Mouse (Mus musculus): ENCODE results near the gene Malrd1.

The Malrd1 gene

DNA sequence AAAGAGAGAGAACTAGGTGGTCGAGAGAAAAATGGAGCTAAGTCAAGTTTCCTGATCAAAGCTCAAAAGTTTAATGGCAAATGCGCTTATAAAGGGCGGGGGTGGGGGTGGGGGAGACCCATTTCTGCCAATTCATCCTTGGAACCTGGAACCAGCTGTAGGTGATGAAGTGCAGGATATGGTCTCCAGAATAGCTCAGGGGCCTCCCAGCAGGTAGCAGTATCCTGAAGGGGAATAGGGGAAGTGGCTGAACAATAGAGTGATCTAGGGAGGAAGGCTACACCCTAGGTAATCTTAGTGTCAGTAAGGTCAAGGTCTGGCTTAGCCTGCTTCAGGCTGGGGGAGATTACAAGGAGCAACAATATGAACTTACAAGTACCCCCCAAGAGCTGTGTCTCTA lies 506.5 kb downstream of the Malrd1 start:
- DNase-seq, result no peak

DNA sequence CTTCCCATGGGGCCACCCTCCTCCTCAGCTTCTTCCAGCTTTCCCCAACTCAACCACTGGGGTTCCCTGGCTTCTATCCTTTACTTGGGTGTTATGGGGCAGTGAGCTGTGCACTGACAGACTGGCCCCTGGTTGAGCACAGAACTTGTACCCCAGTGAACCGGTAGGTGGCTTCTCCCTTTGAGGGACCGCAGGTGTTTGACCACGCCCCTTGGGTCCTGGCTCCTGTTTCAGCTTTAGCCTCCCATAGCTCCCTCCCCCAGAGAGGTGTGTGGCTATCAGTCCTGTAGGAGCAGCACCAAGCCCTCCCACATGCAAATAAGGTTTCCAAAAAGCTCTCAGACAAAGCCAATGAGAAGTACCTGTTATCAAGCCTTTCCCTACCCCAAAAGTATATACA lies 584.4 kb downstream of the Malrd1 start:
- DNase-seq, result no peak

DNA sequence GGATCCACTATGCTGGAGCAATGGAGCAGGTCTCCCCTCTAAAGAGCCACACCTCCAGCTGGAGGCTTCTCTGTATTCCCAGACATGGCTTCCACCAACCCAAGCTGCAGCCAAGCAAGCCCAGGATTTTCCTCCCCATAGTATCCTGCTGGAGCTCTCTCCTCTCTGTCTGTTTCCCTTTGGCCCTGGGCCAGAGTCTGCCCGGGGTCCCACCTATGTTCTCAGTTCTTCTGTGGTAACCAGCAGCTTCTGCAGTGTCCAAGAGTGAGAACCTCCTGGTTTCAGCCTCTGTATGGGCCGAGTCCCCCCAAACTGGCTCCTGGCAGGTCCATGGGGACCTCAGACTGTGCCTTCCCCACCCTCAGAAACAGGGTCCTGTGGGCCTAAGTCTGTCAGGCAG lies 587.1 kb downstream of the Malrd1 start:
- DNase-seq, result no peak

DNA sequence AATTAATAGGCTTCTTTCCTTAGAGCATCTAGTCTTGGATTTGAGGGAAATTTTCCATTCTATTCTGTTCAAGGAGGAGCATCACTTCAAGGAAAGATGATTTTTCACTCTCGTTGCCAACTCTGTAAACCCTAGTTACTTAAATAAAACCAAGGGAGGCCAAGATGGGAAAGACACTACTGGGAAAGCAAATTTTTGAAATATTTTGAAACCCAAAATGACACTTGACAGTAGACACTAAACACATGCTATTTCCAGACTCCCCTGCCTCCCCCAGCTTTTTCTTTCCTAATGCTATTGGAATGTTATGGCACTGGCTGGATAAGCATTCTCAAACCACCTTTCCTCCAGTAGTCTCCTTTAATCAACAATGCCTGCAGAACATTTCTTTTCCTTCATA lies 621.7 kb downstream of the Malrd1 start:
- DNase-seq, result no peak

DNA sequence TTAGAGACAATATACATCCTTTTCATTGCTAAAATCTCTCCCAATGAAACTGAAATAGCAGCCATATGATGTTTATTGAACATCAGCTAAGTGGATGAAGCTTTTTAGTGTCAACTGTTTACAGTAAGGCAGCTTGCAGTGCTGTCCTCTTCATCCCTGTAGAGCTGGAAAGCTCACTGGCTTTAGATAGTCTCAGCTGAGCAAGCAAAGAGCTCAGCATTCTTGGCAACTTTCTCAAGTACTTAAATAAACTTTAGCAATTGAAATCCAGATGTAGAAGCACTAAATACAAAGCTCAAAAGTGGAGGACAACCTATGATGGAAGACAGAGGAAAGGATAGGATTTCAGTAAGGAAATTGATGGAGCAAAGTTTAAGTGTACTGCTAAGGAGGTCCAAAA lies 626.3 kb downstream of the Malrd1 start:
- no peak for DNase-seq

DNA sequence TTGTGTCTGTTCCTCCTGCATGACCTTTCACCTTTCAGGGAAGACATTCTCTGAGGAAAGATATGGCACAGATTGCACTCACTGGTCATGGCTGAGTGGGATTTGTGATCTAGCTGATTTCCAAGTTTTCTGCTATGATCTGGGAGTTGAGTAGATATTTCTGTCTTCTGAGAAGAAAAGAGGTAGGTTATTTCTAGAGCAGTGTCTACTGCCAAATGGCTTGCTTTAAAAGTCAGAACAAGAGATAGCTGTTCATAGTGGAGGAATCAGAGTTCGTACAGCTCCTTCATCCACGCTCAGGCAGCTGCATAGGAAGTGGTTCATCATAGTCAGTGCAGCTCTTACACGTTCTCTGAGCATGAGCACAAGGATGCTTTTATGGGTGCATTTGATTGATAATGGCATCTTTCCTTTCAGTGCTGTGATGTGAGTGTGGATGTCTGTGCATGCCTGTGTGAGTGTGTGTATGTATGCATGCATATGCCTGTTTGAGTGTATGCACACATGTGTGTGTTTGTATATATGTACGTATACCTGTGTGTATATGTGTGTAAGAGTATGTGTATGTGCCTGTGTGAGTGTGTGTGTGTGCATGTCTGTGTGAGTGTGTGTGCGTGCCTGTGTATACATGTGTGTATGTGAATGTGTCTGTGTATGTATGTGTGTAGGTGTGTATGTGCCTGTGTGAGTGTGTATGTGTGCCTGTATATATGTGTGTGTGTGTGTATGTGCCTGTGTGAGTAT lies 637.1 kb downstream of the Malrd1 start:
- DNase-seq, result no peak

DNA sequence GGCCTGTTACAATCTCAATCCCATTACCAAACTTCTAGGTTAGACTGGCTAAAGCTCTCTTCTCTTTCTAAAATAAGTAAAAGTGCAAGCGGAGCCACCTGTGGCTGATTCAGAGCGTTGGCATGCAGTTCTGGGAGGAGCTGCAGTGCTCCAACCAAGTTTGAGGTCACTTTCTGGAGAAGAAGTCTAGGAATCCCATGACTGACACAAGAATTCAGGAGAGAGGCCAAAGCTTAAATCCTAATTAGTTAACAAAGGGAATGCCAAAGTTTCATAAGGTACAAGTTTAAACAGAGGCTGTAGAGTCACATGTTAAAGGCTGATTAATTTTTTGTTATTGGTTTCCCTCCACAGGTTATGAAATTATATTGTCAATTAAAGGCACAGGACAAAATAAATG lies 642.3 kb downstream of the Malrd1 start:
- no peak for DNase-seq

DNA sequence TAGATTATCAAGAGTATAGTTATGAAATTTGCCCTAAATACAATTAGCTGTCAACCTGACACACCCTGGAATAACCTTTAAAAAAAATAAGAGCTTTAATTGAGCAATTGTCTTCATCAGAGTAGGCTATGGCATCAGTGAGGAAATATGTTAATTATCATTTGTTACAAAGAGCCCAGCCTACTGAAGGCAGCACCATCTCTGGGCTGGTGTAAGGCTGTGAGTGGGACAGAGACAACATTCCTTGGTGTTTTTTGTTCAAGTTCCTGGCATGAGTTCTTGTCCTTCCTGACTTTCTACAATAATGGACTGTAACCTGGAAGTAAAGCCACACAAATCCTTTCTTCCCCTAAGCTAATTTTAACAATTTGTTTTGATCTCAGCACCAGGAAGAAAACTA lies 645.8 kb downstream of the Malrd1 start:
- DNase-seq, result no peak

DNA sequence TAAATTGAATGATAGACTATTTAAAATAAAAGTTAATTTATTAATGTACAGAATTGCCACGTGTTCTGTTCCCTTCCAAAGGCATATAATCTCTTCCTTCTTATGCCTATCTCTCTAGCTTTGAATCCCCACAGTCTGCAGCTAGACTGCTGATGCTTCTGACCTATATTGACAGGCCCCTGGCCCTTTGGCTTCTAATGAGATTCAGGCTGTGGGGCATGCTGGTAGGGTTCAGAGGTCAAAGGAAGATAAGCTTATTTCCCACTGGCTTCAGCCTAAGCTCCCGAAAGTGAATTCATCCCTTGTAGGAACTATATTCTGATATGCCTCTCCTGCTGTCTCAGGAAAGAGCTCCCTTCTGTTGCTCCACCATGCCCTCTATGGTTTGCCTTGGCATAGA lies 647.1 kb downstream of the Malrd1 start:
- DNase-seq, result no peak

DNA sequence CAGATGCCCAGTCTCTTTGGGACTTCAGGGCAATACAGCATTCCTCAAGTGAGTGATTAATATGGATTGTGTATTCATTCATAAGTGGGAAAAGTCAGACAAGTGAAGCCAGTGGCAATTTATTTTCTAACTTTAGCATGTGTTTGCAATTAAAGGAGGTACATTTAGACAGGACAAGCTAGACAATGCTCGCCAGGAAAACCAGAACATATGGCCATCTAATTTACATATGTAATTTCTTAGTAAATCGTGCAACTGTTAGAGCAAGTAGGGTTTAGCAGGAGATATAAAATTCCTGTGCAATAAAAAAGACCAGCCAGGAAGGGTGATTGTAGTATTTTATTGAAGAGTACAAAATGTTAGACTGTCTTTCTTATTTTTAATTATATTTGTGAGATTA lies 655.9 kb downstream of the Malrd1 start:
- DNase-seq, result no peak

DNA sequence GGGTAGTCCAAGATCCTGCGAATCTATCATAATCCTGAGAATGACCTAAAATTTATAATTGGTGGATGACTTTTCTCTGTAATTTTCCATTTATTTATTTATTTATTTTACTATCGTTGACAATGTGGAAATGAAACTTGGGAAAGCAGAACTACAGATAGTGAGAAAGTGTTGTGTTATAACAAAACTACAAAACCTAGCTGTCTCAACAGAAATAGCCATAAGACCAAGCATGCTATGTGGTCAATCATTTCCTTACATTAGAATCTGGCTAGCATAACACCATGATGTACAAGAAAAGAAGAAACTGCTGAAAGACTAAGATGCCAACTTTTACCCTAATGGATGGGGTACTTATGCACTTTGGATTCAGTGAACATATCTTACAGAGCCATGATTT lies 656.9 kb downstream of the Malrd1 start:
- DNase-seq, result no peak

DNA sequence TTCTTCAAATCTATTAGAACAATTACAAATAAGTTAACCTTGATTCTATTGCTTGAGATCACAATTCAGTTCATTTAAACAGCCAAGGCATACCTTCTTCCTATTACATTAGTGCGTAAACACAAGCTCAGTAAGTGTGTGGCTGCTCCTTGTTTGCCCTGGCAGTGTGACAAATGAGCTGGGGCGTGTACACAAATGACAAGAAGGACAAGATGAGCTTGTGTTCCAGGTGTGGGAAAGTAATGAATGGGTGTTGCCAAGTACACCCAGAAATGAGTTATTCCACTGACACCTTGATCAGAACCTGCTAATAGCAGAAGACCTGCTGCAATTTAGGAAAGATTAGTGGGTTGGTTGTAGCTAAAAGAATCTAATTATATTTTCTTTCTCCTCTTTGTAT lies 683.7 kb downstream of the Malrd1 start:
- DNase-seq, result no peak

DNA sequence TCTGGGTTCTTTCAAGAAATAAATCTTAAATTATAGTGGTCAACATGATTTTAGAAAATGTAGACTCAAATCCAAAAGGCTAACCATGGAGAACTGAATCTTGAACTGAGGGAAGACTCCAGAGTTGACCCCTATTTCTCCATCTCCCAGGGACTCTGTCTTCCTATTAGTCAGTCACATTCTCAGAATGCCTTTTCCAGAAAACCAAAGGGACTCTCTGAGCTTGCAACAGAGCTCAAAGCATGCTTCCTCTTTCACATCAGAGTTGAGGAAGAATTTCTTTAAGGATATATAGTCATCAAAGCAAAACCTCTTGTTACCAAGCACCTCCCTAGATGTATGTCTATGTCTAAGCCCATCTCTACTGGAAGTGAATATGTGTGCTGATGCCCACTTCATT lies 686.5 kb downstream of the Malrd1 start:
- no peak for DNase-seq

DNA sequence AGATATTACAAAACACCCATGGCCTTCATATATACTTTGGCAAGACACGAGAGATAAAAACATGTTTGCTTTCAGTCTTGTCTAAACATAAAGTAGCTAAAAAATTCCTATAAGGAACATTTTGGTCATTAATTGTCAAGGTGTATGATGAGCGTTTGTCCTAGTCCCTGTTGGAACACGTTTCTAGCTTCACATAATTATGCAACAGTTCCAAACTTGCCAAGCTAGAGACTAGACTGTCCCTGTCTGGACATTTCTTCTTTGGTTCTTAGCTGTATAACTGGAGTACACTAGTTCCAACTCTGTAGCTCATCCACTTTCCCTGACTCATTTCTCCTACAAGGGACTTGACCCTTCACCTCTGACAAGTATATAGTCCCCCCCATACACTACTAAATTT lies 687.8 kb downstream of the Malrd1 start:
- DNase-seq, result no peak

DNA sequence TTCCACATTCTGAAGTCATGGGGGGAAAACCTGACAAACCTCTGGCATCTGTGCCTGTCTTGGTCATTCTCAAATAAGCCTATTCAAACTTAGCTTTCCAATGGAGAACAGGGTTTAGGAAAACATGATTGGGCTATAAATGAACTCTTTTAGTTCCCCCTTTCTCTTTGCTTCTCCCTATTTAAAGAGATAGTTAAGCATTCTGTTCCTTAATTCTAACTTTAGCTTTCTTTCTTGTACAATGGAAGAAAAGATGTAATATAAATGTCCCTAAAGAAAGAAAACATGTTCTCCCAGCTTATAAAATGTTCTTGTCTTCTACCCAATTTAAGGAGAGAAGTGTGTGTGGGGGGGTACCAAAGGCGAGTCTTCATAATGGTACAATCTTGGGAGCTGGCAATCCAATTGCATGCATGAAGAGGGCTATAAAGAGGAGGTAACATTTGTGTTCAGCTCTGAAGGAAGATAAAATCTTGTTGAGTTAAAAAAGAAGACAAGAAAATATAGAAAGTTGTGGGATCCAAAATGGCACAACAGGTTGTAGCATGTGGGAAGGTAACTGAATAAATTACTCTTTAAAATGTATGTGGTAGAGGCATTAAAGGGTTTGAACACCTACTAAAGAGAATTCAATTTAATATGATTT lies 702.0 kb downstream of the Malrd1 start:
- DNase-seq, result no peak

DNA sequence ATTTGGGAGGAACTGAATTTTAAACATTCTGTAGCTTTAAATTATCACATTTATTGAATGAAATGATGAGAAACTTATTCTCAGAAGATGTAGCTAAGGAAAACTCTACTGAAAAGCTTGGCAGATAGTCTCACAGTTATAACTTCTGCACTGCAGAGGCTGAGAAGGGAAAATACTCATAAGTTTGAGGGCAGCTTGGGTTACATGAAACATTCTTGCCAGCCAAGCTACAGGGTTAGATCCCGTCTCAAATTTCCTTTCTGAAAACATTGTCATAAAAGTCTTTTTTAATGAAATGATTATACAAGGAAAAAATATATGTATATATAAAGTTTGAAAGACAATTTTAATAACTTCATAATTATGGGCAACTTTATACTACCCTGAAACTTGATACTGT lies 714.6 kb downstream of the Malrd1 start:
- DNase-seq, result no peak

DNA sequence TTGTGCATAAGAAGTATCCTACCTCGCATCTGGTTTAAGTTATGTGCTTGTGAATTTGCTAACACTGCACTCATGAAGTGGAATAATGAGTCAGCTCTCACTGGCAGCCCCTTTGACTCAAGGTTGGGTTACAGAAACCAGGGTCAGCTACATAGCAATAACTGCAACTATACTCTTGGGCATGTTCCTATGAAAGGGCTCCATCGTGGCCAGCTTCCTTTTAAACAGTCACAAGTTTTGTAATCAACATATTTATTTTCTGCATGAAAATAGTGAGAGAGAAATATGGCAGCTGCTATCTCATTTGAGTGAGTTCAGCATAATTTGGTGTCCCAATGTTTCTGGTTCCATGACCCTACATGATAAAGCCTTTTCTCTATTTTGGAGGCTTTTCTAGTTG lies 716.8 kb downstream of the Malrd1 start:
- DNase-seq, result no peak

DNA sequence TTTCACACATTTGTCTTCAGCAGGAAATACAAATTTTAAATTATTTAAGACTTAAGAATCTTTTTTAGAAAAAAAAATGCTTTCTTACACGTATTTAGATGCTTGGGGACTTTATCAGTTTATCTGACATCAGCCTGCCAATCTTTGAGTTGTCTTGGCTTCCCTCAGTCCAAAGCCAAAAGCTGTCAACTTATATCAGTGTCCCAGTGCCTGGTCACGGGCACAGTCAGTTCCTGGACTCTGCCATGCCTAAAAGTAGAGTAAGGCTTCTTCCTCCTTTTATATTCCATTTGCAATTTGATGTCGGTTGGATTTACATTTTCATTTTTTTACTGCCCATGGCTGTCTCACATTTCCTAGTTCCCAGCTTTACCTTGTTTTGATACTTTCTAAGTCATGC lies 722.6 kb downstream of the Malrd1 start:
- DNase-seq, result no peak

DNA sequence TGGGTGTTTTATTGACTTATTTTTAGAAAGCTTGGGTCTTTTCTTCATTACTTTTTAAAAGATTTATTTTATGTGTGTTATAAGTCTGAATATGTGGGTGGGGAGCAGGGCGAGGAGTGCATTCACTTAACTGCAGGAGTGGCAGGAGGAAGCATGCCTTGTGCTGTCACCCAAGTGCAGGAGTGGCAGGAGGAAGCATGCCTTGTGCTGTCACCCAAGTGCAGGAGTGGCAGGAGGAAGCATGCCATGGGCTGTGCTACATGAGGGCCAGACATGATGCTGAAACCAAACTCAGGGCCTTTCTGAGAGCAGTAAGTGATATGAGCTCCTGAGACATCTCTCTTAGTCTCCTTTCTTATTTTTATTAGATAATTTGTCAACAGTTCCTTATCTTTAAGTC lies 726.0 kb downstream of the Malrd1 start:
- no peak for DNase-seq

All from cerebellum, adult 11 months (tissue).